ENCODE assay signal across 10 mouse cellular contexts in the genomic region with DNA sequence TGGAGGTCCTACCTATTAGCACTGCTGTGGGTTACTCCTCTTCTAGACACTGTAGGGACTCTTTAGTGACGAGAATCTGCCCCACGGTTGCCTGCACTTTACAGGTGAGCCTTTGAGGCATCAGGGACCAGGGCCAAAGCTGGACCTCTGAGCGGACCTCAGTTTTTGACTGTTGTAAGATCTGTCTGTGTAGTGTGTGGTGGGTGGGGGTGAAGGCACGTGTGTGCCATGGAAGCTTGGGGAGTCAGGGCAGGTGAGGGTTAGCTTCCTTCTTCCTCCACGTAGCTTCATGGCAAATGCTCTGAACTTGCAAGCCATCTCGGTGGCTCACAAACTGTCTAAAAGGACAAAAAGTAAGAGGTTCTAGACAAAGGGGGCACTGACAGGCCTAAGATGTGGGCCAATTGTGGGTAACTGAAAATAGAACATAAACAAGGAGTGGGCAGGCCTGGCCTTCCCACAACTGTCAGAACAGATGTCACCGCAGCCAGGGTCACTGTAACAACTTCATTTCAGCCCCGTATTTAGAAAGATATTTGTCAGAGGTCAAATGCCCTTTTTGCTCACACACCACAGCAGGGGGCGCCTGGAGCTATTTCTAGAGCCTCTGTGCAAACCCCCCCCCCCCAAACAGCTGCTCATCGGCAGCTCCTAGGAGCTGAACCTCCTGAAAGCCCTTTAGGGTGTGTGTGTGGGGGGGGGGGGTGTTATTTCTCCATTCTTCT.
A peak's percentile ranks its signal among the peaks of the same experiment; 100 is the strongest.
DNase-seq lines count a peak whose midpoint lies in the region; ATAC-seq and TF ChIP-seq lines count a peak whose summit lies in the region.
"Had no signal": no experiment of that assay in that cellular context is flagged by ENCODE, and none has a peak within 500 bp of the region (broad histone marks: within the 10 kb centered on the region; RNA-seq: fewer than 3 reads in every experiment).

No protein-coding gene starts in this region.

- peak; percentile 49 for DNase-seq in gastrocnemius, postnatal 10 days
- DNase-seq in gastrocnemius, postnatal 36 days, result no peak
- DNase-seq in lung, postnatal 10 days, result peak; percentile 43
- DNase-seq in lung, adult 18-20 months, result no peak
- DNase-seq in embryonic facial prominence, embryonic 11.5 days (ENCODE audit: low spot score), result peak; percentile 47
- no peak for DNase-seq in neural tube, embryonic 10.5 days (ENCODE audit: extremely low spot score, low spot score)
- no peak for DNase-seq in left cerebral cortex, postnatal 25 days (ENCODE audit: low spot score in 2 of 2)
- DNase-seq: kidney, adult 9 months had no signal

- no peak overlapping the region for H3K4me2 ChIP-seq in embryonic facial prominence, embryonic 11.5 days (ENCODE audit: low read depth, low read length)
- peak overlapping the region; percentile 10 for H3K4me2 ChIP-seq in myocyte (ENCODE audit: low read depth)

- H3K27ac ChIP-seq in embryonic facial prominence, embryonic 11.5 days (replicated peaks; ENCODE audit: low read depth, low read length), result no peak overlapping the region
- H3K27ac ChIP-seq: macrophage had no signal

- no peak overlapping the region for H3ac ChIP-seq in myocyte (ENCODE audit: control insufficient read depth, insufficient read length)

- H3K27me3 ChIP-seq in embryonic facial prominence, embryonic 11.5 days (ENCODE audit: control insufficient read depth, insufficient read depth, low read length), result no peaks in the 10 kb centered on the region
- H3K27me3 ChIP-seq in myocyte (ENCODE audit: control insufficient read depth, insufficient read depth, insufficient read length), result no peaks in the 10 kb centered on the region

- 63% methylated on average over 10 of the region's 10 CpGs for WGBS in embryonic facial prominence, embryonic 11.5 days

- no peaks in the 10 kb centered on the region for H3K79me2 ChIP-seq in myocyte (ENCODE audit: control insufficient read depth, insufficient read depth)

- H3K4me3 ChIP-seq in embryonic facial prominence, embryonic 11.5 days (ENCODE audit: low read depth, low read length), result no peak overlapping the region
- no peak overlapping the region for H3K4me3 ChIP-seq in myocyte

- no peaks in the 10 kb centered on the region for H3K36me3 ChIP-seq in embryonic facial prominence, embryonic 11.5 days (replicated peaks; ENCODE audit: control insufficient read depth, insufficient read depth, low read depth, low read length)
- no peaks in the 10 kb centered on the region for H3K36me3 ChIP-seq in myocyte (ENCODE audit: control insufficient read depth, insufficient read depth)

- no peaks in the 10 kb centered on the region for H3K9me3 ChIP-seq in embryonic facial prominence, embryonic 11.5 days (replicated peaks; ENCODE audit: control insufficient read depth, low read length)

- intact Hi-C loops in gastrocnemius, postnatal 36 days (cut with DNase I), result loop anchor here (5.0 kb wide), 1 partner anchor 50 kb away; no protein-coding TSS in a partner anchor
- intact Hi-C loops in left cerebral cortex, postnatal 25 days (cut with DNase I), result no loop called here

- ATAC-seq in embryonic facial prominence, embryonic 11.5 days (replicated peaks; ENCODE audit: insufficient number of reproducible peaks, low FRiP score, low TSS enrichment, low read depth), result no peak

- H3K4me1 ChIP-seq in embryonic facial prominence, embryonic 11.5 days (ENCODE audit: control insufficient read depth, insufficient read depth, low read length), result peaks cover 2% of the 10 kb centered on the region; the same call in 1 of the 2 replicates

- TF ChIP-seq POLR2A in myocyte (IDR thresholded peaks at IDR 0.05; ENCODE audit: insufficient read length, low read depth), result no peak

- H3K9ac ChIP-seq in embryonic facial prominence, embryonic 11.5 days (replicated peaks; ENCODE audit: low read length), result no peak overlapping the region

TF ChIP-seq in myocyte, 11 proteins besides CTCF, POLR2A, EP300 and RAD21:
- TF ChIP-seq E2F4 (IDR thresholded peaks at IDR 0.05; ENCODE audit: insufficient read depth) (no peak), MYOG (IDR thresholded peaks at IDR 0.05; ENCODE audit: control insufficient read depth in 1 of 3, insufficient read depth in 1 of 3, insufficient read length in 2 of 3, low read depth in 2 of 3) (peak in 2 of 3 experiments; percentile 77 to 81), TCF3 (IDR thresholded peaks at IDR 0.05; ENCODE audit: insufficient read length, low read depth) (peak; percentile 9), POLR2AphosphoS2 (IDR thresholded peaks at IDR 0.05; ENCODE audit: insufficient read length, low read depth) (no peak), MYOD1 (IDR thresholded peaks at IDR 0.05; ENCODE audit: control insufficient read depth in 1 of 3, insufficient read length in 2 of 3, low read depth in 2 of 3) (peak in 2 of 3 experiments; percentile 60 to 77), TCF12 (IDR thresholded peaks at IDR 0.05; ENCODE audit: insufficient read depth, poor library complexity, severe bottlenecking) (peak; percentile 80)

Comparison
In these comparisons a context has a peak if more than half of its experiments do, and no peak if none do; other contexts are left out.
1. DNase-seq: peak in gastrocnemius, postnatal 10 days (single experiment), lung, postnatal 10 days (single experiment) and embryonic facial prominence, embryonic 11.5 days (single experiment); none in gastrocnemius, postnatal 36 days (0 of 2), lung, adult 18-20 months (0 of 2), neural tube, embryonic 10.5 days (single experiment) and left cerebral cortex, postnatal 25 days (0 of 2).